In genomic region chr13:112345542-112345941, GRCm38 (mm10) we compare ENCODE assay signal across 19 mouse cellular contexts. TPM values are rescaled to one million over a fixed set of nuclear protein-coding genes. Genes with fewer than 3 reads are reported as not detected.
DNase-seq lines count a peak whose midpoint lies in the region; ATAC-seq and TF ChIP-seq lines count a peak whose summit lies in the region.
"Had no signal": no experiment of that assay in that cellular context is flagged by ENCODE, and none has a peak within 500 bp of the region (broad histone marks: within the 10 kb centered on the region; RNA-seq: fewer than 3 reads in every experiment).

No protein-coding gene starts in this region.

- TF ChIP-seq CTCF in kidney, adult 2 months (conservative IDR thresholded peaks at IDR 0.05; ENCODE audit: insufficient read depth, insufficient read length, low read depth, low read length) = no peak
- TF ChIP-seq CTCF in Patski (IDR thresholded peaks at IDR 0.05) = no peak

- no peak for DNase-seq in kidney, adult 2 months
- no peak for DNase-seq in kidney, postnatal 25 days
- peak; percentile 43 for DNase-seq in Patski (ENCODE audit: low read depth, low spot score)
- DNase-seq in midbrain, embryonic 10.5 days (ENCODE audit: low spot score) = no peak
- DNase-seq in frontal cortex, postnatal 14 days (ENCODE audit: low spot score in 2 of 2) = no peak
- no peak for DNase-seq in cerebellum, postnatal 14 days
- DNase-seq: adrenal gland, postnatal 10 days; cerebellum, adult 11 months; gastrocnemius, postnatal 36 days; layer of hippocampus, postnatal 36 days; right cerebral cortex, adult 18-20 months; thymus, postnatal 14 days had no signal

- no peaks in the 10 kb centered on the region for H3K36me3 ChIP-seq in kidney, adult 2 months (ENCODE audit: control insufficient read depth, insufficient read depth, low read length)
- H3K36me3 ChIP-seq in embryonic facial prominence, embryonic 13.5 days = 0 out of 2 replicates have a peak, but pooled peaks cover 3% of the 10 kb centered on the region
- H3K36me3 ChIP-seq in limb, embryonic 13.5 days = no peaks in the 10 kb centered on the region; the same call in 1 of the 2 replicates
- H3K36me3 ChIP-seq in midbrain, embryonic 10.5 days = 0 out of 2 replicates have a peak, but pooled peaks cover 5% of the 10 kb centered on the region
- H3K36me3 ChIP-seq: forebrain, embryonic 12.5 days; hindbrain, embryonic 12.5 days; midbrain, embryonic 12.5 days had no signal

- H3K4me1 ChIP-seq in kidney, adult 2 months (ENCODE audit: control insufficient read depth, insufficient read depth, low read length) = peaks cover 9% of the 10 kb centered on the region; the same call in 1 of the 2 replicates
- H3K4me1 ChIP-seq in embryonic facial prominence, embryonic 13.5 days = peaks cover 29% of the 10 kb centered on the region
- peaks cover 51% of the 10 kb centered on the region for H3K4me1 ChIP-seq in limb, embryonic 13.5 days
- peaks cover 19% of the 10 kb centered on the region for H3K4me1 ChIP-seq in midbrain, embryonic 10.5 days
- H3K4me1 ChIP-seq: forebrain, embryonic 12.5 days; midbrain, embryonic 12.5 days; neural tube, embryonic 13.5 days had no signal

- CTCF ChIA-PET in Patski (lab: Charles Lee) = no interaction called here

- WGBS in kidney, adult 2 months = 47% methylated on average over 2 of the region's 2 CpGs
- WGBS in embryonic facial prominence, embryonic 13.5 days = 67% methylated on average over 2 of the region's 2 CpGs
- 43% methylated on average over 2 of the region's 2 CpGs for WGBS in limb, embryonic 13.5 days
- WGBS in midbrain, embryonic 10.5 days = 91% methylated on average over 2 of the region's 2 CpGs

- H3K4me3 ChIP-seq in kidney, adult 2 months (ENCODE audit: insufficient read depth, low read depth, low read length) = no peak overlapping the region
- no peak overlapping the region for H3K4me3 ChIP-seq in embryonic facial prominence, embryonic 13.5 days
- H3K4me3 ChIP-seq in limb, embryonic 13.5 days = no peak overlapping the region
- H3K4me3 ChIP-seq in midbrain, embryonic 10.5 days = no peak overlapping the region
- H3K4me3 ChIP-seq: forebrain, embryonic 12.5 days; hindbrain, embryonic 12.5 days; midbrain, embryonic 12.5 days; neural tube, embryonic 13.5 days had no signal

- TF ChIP-seq POLR2A in kidney, adult 2 months (IDR thresholded peaks at IDR 0.05; ENCODE audit: low read depth, low read length) = no peak

- H3K9me3 ChIP-seq in embryonic facial prominence, embryonic 13.5 days = no peaks in the 10 kb centered on the region
- peaks cover 7% of the 10 kb centered on the region for H3K9me3 ChIP-seq in limb, embryonic 13.5 days
- H3K9me3 ChIP-seq in midbrain, embryonic 10.5 days (replicated peaks) = no peaks in the 10 kb centered on the region; the same call in 1 of the 2 replicates
- H3K9me3 ChIP-seq: forebrain, embryonic 12.5 days; hindbrain, embryonic 12.5 days; midbrain, embryonic 12.5 days had no signal

- no peak overlapping the region for H3K9ac ChIP-seq in embryonic facial prominence, embryonic 13.5 days
- no peak overlapping the region for H3K9ac ChIP-seq in limb, embryonic 13.5 days
- H3K9ac ChIP-seq: forebrain, embryonic 12.5 days; hindbrain, embryonic 12.5 days; liver, embryonic 14.5 days; midbrain, embryonic 12.5 days; neural tube, embryonic 13.5 days had no signal

- 0 out of 2 replicates have a peak overlapping the region, but pooled peaks have one; percentile 16 for H3K27ac ChIP-seq in kidney, adult 2 months (ENCODE audit: insufficient read depth, low read depth, low read length)
- H3K27ac ChIP-seq in embryonic facial prominence, embryonic 13.5 days = peak overlapping the region; percentile 83
- peak overlapping the region; percentile 90; the same call in 1 of the 2 replicates for H3K27ac ChIP-seq in limb, embryonic 13.5 days
- H3K27ac ChIP-seq in midbrain, embryonic 10.5 days (replicated peaks) = no peak overlapping the region
- H3K27ac ChIP-seq: forebrain, embryonic 12.5 days; liver, embryonic 14.5 days; midbrain, embryonic 12.5 days; neural tube, embryonic 13.5 days had no signal

- in situ Hi-C loops in Patski (cut with MboI; ENCODE audit: low pct_unique_long_range_greater_than_20kb) = no loop called here

- POLR2A ChIA-PET in Patski (lab: Charles Lee) = interaction anchor here (0.6 kb wide), 1 partner anchor 20 kb away, joined by 4 read pairs; no protein-coding TSS in a partner anchor

- H3K4me2 ChIP-seq in embryonic facial prominence, embryonic 13.5 days = no peak overlapping the region
- no peak overlapping the region for H3K4me2 ChIP-seq in limb, embryonic 13.5 days (replicated peaks)
- H3K4me2 ChIP-seq: forebrain, embryonic 12.5 days; hindbrain, embryonic 12.5 days; midbrain, embryonic 12.5 days; neural tube, embryonic 13.5 days had no signal

- ATAC-seq in Patski = no peak
- no peak for ATAC-seq in embryonic facial prominence, embryonic 13.5 days (ENCODE audit: insufficient number of reproducible peaks, insufficient read depth, low FRiP score, low TSS enrichment, low read depth)
- no peak for ATAC-seq in limb, embryonic 13.5 days (ENCODE audit: low FRiP score, low read depth)

- no peaks in the 10 kb centered on the region for H3K27me3 ChIP-seq in kidney, adult 2 months (replicated peaks; ENCODE audit: control insufficient read depth, insufficient read depth, low read length)
- H3K27me3 ChIP-seq in Patski = no peaks in the 10 kb centered on the region
- no peaks in the 10 kb centered on the region for H3K27me3 ChIP-seq in embryonic facial prominence, embryonic 13.5 days
- H3K27me3 ChIP-seq in limb, embryonic 13.5 days = no peaks in the 10 kb centered on the region
- no peaks in the 10 kb centered on the region for H3K27me3 ChIP-seq in midbrain, embryonic 10.5 days (ENCODE audit: low read depth, poor library complexity, severe bottlenecking)
- H3K27me3 ChIP-seq: forebrain, embryonic 12.5 days; hindbrain, embryonic 12.5 days; midbrain, embryonic 12.5 days; neural tube, embryonic 13.5 days had no signal

RNA-seq across cellular contexts. Expression of gene Ankrd55, which starts 57.3 kb away (rescaled TPM):
- polyA plus RNA-seq in kidney, adult 2 months (2012; rRNA removed) = 0.08 TPM in 2 replicates
- polyA plus RNA-seq in Patski (2021) = 1.2 TPM
- 1.1 and 1.2 TPM in 2 replicates for polyA plus RNA-seq in embryonic facial prominence, embryonic 13.5 days (2015; fragmentation: Nextera tagmentation; extraction: Ambion mirVana)
- 1.8 TPM in 2 replicates for polyA plus RNA-seq in limb, embryonic 13.5 days (2015; fragmentation: Nextera tagmentation; extraction: Ambion mirVana)
- 1.2 and 2.9 TPM in 2 replicates for polyA plus RNA-seq in midbrain, embryonic 10.5 days (2016; fragmentation: Nextera tagmentation; extraction: Ambion mirVana)
